Mouse (Mus musculus) brain, adult 2 months (tissue): Measurements from ENCODE around the gene Wdr81.

Experiments used
- DNase-seq: peaks from one replicate; pipeline ENCODE4 v3.0.0; 2011; ENCODE audit warnings: low read depth, low spot score

Gene Wdr81

DNA sequence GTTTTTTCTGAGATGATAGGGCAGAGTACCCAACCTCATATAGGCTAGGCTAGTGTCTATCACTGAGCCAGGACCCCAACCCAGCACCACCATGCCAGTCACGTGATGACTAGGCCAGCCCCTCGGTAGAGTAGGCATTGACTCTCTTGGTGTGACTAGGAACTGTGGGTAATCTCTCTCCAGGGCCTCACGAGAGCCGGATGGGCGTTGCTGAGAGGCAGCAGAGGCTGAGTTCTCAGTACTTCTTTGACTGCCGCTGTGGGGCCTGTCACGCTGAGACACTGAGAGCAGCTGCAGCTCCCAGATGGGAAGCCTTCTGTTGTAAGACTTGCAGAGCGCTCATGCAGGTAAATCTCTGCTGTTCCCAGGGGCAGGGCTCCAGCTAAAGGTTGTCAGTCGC, 54.4 kb downstream of the Wdr81 start:
- peak; percentile 82 for DNase-seq

DNA sequence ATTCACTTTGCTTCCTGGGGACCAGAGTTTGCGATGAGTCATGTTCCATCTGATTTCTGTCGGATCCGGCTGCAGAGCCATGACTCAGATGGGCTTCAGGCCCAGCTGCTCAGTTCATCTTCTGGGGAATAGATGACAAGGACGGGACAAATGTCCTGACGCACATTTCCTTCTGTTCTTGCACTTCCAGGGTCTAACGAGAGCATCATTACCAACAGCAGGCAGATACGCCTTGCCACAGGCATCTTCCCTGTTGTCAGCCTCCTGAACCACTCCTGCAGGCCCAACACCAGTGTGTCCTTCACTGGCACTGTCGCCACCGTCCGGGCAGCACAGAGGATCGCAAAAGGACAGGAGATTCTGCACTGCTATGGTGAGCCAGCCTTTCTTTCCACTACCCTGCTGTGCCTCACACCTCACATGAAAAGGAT, 55.1 kb downstream of the Wdr81 start:
- DNase-seq: peak; percentile 94

DNA sequence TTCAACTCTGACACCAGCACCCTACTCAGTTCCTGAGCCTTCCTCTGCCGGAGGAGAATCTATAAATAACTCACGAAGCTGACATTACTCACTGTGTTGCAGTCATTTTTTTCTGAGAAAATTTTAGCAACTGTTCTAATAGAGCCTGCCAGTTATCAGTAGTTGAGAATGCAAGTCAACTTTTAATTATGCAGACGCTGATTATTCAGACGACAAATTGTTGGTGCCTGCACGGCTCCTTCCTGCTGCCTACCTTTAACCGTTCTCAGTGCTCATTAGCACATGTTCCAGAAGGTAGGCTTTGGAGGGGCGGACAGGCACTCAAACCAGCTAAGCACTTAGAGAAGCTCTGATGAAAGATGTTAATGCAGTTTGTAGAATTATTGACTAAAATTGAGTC, 57.1 kb downstream of the Wdr81 start:
- peak; percentile 61 for DNase-seq

DNA sequence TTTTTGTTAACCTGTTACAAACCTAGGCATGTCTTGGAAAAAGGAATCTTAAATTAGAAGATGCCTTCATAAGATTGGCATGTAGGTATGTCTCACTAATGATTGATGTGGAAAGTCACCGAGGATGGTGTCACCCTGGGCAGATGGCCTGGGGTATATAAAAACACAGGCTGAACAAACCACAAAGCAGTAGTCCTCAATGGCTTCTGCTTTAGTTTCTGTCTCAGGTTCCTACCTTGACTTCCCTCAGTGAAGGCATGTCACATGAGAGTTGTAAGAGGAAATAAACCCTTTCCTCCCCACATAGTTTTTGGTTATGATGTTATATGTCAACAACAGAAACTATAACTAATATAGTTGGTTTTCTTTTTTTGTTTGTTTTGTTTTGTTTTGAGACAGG, 58.9 kb downstream of the Wdr81 start:
- no peak for DNase-seq
